Mouse (Mus musculus) liver, postnatal 0 days (tissue): ENCODE results near the gene Hs3st5.

Source experiments
- CTCF ChIP-seq: sonication (generic); IDR thresholded peaks from 2 replicates; pipeline ENCODE4 v1.5.1; 2016; ENCODE audit warnings: antibody characterized with exemption, low read depth
- EP300 ChIP-seq: IDR thresholded peaks from 2 replicates; pipeline ENCODE4 v1.6.1; 2016; ENCODE audit warnings: antibody characterized with exemption, low read depth, mild to moderate bottlenecking

- TF ChIP-seq CTCF, result no peak
- TF ChIP-seq EP300, result no peak
These were observed 116.4 kb downstream of the Hs3st5 start for GRCm38 (mm10) chr10:36623037-36623436.
